Mouse (Mus musculus) neural tube, embryonic 12.5 days (tissue): ENCODE results near the gene Osm. TPM values are rescaled to one million over a fixed set of nuclear protein-coding genes. Genes with fewer than 3 reads are reported as not detected.

Source experiments
- ATAC-seq: fragments of 200-750 bp; cut with Nextera tagmentation; 2 replicates; pipeline ENCODE4 v1.8.0; 2017; ENCODE audit warnings: low read depth, mild to moderate bottlenecking, moderate TSS enrichment, moderate library complexity; ENCODE audit not compliant: low FRiP score
- H3K27ac ChIP-seq: fragments of 300-500 bp; sonication (generic); 2 replicates; pipeline ENCODE4 v1.5.1; 2016
- H3K27me3 ChIP-seq: fragments of 300-500 bp; sonication (generic); replicated peaks from 2 replicates; pipeline ENCODE4 v1.6.1; 2016; ENCODE audit warnings: mild to moderate bottlenecking
- H3K36me3 ChIP-seq: fragments of 300-500 bp; sonication (generic); 2 replicates; pipeline ENCODE4 v1.6.1; 2016; ENCODE audit warnings: mild to moderate bottlenecking
- H3K4me1 ChIP-seq: fragments of 300-500 bp; sonication (generic); 2 replicates; pipeline ENCODE4 v1.6.1; 2016
- H3K4me2 ChIP-seq: fragments of 300-500 bp; sonication (generic); replicated peaks from 2 replicates; pipeline ENCODE4 v1.6.1; 2016; ENCODE audit warnings: mild to moderate bottlenecking
- H3K4me3 ChIP-seq: fragments of 300-500 bp; sonication (generic); 2 replicates; pipeline ENCODE4 v1.5.1; 2016
- H3K9ac ChIP-seq: fragments of 300-500 bp; sonication (generic); 2 replicates; pipeline ENCODE4 v1.6.1; 2016; ENCODE audit warnings: mild to moderate bottlenecking
- H3K9me3 ChIP-seq: fragments of 300-500 bp; sonication (generic); 2 replicates; pipeline ENCODE4 v1.6.1; 2016; ENCODE audit warnings: mild to moderate bottlenecking
- WGBS: fragments of 180-500 bp; shearing (Covaris S2); methylation state at CpG from one replicate; pipeline ENCODE4 v1.1.7; 2016; 5-methylcytosine and 5-hydroxymethylcytosine counted together
- polyA plus RNA-seq: library from polyadenylated mRNA; unstranded; fragments of >200 nt; fragmentation: Nextera tagmentation; extraction: Ambion mirVana; gene quantifications from 2 replicates; pipeline ENCODE4 v1.2.1, GENCODE M21; 2016

Gene Osm
- polyA plus RNA-seq, 1 experiment from 2014 or later: not detected

DNA sequence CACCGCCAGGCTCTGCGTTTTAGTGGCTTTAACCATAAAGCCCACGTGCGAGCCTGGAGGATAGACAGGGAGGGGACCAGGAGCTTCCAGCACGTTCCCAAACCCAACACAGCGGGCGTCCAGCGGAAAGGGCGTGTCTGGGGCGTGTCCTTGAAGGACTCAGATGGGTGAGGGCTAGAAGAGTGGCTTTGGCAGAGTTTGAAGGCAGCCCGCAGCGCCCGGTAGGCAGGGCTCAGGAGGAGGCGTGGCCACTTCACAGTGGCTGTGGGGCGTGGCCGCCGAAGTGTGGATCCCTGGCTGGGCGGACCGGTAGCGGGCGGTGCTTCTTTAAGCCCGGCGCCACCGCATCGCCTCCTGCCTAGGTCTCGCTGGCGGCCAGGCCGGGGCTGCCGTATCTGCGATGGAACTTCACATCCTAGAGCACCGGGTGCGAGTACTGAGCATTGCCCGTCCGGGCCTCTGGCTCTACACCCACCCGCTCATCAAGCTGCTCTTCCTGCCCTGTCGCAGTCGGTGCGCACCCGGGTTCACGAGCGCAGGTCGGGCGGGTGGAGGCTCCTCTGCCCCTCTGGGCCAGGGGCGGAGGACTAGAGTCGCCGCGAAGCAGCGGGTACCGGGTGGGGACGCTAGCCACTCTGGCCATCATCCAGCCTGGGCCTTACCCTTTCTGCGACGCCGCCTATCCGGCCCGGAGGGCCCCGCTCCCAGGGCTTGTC is 18.1 kb upstream of the Osm start, which contains the start of gene Castor1:
Castor1 (plus strand) TSS at position 312 of the 716 bp plus-strand sequence.
- ATAC-seq: peak; percentile 75
- H3K4me1 ChIP-seq: peaks cover 13% of the 10 kb centered on the region
- H3K9ac ChIP-seq: peak within 1 kb of the TSS; percentile 56
- no peaks in the 10 kb centered on the region for H3K9me3 ChIP-seq
- peak within 1 kb of the TSS; percentile 43 for H3K4me3 ChIP-seq
- no peak within 1 kb of the TSS for H3K27ac ChIP-seq
- 1% methylated on average over 56 of the region's 56 CpGs for WGBS
- peaks cover 26% of the 10 kb centered on the region for H3K27me3 ChIP-seq
- H3K4me2 ChIP-seq: peak within 1 kb of the TSS; percentile 92
- H3K36me3 ChIP-seq: peaks cover 27% of the 10 kb centered on the region

DNA sequence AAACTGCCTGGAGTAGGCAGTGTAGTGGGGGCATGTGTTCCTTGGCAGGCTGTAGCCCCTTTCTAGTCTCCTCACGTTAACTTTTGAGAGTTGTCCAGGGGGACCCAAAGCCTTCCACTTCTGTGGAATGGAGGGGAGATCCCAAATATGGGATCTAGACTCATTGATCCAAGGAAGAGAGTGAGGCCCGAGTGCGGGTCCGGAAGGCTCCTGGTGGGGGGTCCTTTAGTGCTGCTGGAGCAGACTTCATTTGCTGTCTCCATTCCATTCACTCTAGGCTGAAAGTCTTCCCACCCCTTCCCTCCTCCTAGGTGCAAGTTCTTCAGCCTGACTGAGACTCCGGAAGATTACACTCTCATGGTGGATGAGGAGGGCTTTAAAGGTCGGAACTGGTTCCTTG is 17.6 kb upstream of the Osm start:
- Histone ChIP-seq H3K4me2 (peak overlapping the region; percentile 92), H3K36me3 (peaks cover 21% of the 10 kb centered on the region), H3K9me3 (no peaks in the 10 kb centered on the region), H3K4me1 (peaks cover 13% of the 10 kb centered on the region), H3K27ac (no peak overlapping the region), H3K4me3 (peak overlapping the region; percentile 43), H3K27me3 (peaks cover 26% of the 10 kb centered on the region), H3K9ac (peak overlapping the region; percentile 56; the same call in 1 of the 2 replicates)
- ATAC-seq: no peak
- 4% methylated on average over 6 of the region's 6 CpGs for WGBS

DNA sequence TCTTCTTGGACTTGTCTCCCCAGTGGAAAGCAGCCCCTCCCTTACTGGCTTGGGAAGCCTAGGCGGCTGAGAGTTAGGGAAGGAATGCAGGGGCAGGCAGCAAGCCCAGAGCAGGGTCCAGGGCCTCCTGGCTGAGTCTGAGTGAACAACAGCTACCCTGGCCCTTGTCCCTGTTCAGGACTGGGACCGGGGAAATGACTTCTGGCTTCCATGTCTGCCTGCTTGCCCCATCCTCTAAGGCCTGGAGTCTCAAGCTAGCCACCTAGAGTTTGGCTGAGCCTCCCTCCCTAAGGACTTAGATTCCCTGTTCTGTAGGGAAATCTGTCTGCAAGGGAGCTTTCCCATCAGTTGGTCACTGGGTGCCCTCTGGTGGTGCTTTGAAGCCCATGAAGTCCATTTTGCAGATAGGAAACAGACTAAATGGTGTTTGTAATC is 16.9 kb upstream of the Osm start:
- WGBS: 8% methylated on average over 2 of the region's 2 CpGs
- peaks cover 15% of the 10 kb centered on the region for H3K36me3 ChIP-seq
- H3K27me3 ChIP-seq: peaks cover 26% of the 10 kb centered on the region
- H3K9ac ChIP-seq: no peak overlapping the region
- H3K9me3 ChIP-seq: no peaks in the 10 kb centered on the region
- no peak for ATAC-seq
- 0 out of 2 replicates have a peak overlapping the region, but pooled peaks have one; percentile 2 for H3K4me2 ChIP-seq
- no peak overlapping the region for H3K27ac ChIP-seq
- no peak overlapping the region for H3K4me3 ChIP-seq
- peaks cover 13% of the 10 kb centered on the region for H3K4me1 ChIP-seq

DNA sequence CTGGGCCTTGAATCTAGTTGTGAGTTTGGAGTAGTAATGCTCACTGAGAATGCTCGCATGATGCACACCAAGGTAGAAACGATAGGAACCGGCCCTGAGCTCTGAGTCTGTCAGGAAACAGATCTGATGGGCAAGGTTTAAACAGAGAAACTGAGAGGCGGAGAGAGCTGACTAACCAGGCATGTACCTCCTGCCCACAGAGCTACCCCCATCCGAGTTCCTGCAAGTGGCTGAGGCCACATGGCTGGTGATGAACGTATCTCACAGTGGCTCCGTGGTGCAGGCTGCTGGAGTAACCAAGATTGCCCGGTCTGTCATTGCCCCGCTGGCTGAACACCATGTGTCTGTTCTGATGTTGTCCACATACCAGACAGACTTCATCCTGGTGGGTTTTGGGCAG is 16.3 kb upstream of the Osm start:
- ATAC-seq: no peak
- WGBS: 70% methylated on average over 9 of the region's 9 CpGs
- H3K27me3 ChIP-seq: peaks cover 26% of the 10 kb centered on the region
- no peak overlapping the region for H3K4me3 ChIP-seq
- H3K36me3 ChIP-seq: peaks cover 9% of the 10 kb centered on the region
- no peak overlapping the region for H3K4me2 ChIP-seq
- no peak overlapping the region for H3K27ac ChIP-seq
- H3K9me3 ChIP-seq: no peaks in the 10 kb centered on the region
- peaks cover 13% of the 10 kb centered on the region for H3K4me1 ChIP-seq
- H3K9ac ChIP-seq: no peak overlapping the region

DNA sequence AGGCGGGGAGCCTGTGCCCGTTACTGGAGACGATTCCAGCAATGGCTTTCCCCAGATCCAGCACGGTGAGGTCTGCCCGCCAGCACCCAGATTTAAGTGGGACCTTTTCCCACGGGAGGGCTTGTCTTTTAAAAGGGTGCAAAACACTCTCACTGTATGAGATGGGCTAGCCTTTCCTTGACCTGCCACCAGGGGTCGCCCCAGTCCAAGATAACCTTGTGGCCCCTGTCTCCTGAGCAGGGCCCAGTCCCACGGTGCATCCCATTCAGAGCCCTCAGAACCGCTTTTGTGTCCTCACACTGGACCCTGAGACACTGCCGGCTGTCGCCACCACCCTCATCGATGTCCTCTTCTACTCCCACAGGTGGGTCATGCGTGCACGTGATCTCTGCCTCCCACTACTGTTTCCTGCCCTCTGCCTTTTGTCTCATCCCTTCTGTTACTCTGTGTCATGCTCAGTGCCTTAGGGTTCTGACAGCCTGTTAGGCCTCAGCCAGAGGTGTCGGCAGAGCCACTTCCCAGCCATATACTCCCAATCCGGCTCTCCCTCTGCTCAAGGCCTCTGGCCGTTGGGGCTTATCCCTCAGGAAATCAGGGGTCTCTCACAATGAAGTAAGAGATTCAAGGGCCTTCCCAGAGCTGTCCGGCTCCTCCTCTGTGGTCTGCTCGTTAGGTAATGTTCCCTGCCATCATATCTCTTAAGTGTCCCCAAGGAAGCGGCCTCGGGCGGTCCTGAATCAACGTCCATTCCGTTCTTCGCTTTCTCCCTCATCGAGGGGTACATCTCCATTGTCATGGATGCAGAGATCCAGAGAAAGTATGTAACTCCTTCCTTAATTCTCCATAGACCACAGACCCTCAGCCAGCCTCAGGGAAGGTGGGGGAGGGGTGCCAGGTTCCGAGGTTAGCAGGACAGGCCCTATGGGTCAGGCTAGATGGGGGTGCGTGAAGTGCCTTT is 15.5 kb upstream of the Osm start:
- Histone ChIP-seq H3K27ac (no peak overlapping the region), H3K9me3 (no peaks in the 10 kb centered on the region)
- ATAC-seq: no peak

DNA sequence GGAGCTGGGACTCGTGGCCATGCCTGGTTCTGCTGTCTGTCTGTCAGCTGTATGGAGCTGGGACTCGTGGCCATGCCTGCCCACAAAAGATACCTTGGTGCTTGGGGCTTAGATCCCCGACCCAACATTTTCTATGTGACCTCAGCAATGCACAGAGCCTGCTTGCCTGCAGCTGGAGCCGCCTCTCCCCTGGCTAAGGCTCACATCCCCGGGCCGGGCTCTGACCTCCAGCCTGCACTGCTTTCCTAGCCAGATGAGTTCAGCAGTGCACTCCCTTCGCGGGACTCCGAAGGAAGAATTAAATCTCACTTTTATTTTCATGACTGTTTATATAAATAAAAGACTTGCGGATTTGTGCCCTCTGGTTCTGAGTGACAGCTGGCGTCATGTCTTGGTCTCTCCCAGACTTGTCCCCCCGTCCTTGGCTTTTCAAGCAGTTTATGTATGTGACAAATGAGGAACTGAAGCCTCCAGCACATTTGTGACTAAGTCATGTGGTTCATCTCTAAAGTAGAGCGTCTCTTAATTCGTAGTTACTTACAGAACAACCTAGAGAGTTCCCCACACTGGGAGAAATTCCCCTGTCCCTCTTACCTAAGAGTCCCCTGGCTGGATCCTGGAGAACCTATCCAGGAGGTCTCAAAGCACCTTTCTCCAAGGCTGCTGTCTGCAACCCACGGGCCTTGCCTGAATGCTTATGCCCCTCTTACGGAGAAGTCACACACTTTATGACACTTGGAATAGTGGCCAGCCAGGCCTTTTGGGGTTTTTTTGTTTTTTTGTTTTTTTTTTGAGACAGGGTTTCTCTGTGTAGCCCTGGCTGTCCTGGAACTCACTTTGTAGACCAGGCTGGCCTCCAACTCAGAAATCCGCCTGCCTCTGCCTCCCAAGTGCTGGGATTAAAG is 13.9 kb upstream of the Osm start:
- no peaks in the 10 kb centered on the region for H3K9me3 ChIP-seq
- H3K4me3 ChIP-seq: no peak overlapping the region
- WGBS: 83% methylated on average over 17 of the region's 17 CpGs
- H3K4me2 ChIP-seq: no peak overlapping the region
- H3K4me1 ChIP-seq: peaks cover 13% of the 10 kb centered on the region
- H3K27me3 ChIP-seq: peaks cover 26% of the 10 kb centered on the region
- H3K9ac ChIP-seq: no peak overlapping the region
- no peak overlapping the region for H3K27ac ChIP-seq
- ATAC-seq: no peak
- H3K36me3 ChIP-seq: no peaks in the 10 kb centered on the region

More for the DNA sequence above, 15.5 kb upstream of the Osm start:
- Histone ChIP-seq H3K9ac (no peak overlapping the region), H3K36me3 (peaks cover 1% of the 10 kb centered on the region; the same call in 1 of the 2 replicates), H3K4me2 (no peak overlapping the region; the same call in 1 of the 2 replicates), H3K4me3 (no peak overlapping the region), H3K4me1 (peaks cover 13% of the 10 kb centered on the region), H3K27me3 (peaks cover 26% of the 10 kb centered on the region)
- 51% methylated on average over 28 of the region's 28 CpGs for WGBS

DNA sequence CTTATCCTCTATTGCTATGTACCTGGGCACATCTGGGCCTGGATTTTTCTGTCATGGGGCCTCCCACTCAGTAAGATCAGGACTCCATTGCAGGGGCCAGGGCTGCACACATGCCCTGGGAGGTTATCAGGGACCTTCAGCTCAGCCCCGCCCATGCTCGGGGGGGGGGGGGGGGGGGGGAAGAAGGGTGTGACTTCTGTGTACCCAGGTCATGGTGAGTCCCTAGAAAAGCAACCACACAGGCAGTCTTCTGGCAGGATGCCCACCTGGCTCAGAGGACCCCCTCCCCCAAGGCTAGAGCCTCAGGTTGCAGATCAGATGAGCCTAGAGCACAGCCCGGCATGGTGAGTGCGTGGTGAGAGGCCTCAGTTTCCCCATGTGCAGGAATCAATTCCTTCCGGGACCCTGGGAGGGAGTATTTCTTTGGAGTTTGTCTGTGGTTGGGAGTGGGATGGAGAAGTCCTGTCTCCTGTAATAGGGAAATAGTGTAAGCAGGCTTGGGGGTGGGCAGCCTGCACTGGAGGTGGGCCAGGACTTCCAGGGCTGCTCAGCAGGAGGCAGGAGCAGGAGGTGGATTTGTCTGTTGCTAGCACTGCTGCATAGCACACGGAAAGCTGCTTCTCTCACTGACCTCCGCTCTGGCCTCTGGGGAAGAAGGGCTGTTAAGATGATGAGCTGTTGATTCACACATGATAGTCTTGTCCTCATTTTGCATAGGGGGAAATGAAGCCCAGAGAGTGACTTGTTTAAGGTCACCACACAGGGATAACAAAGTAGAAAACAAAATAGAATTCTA is 12.6 kb upstream of the Osm start:
- Histone ChIP-seq H3K4me1 (peaks cover 2% of the 10 kb centered on the region; the same call in 1 of the 2 replicates), H3K4me2 (no peak overlapping the region), H3K36me3 (no peaks in the 10 kb centered on the region), H3K27ac (no peak overlapping the region), H3K9me3 (no peaks in the 10 kb centered on the region), H3K27me3 (peaks cover 15% of the 10 kb centered on the region), H3K4me3 (no peak overlapping the region), H3K9ac (no peak overlapping the region)
- WGBS: 38% methylated on average over 6 of the region's 7 CpGs
- ATAC-seq: no peak

DNA sequence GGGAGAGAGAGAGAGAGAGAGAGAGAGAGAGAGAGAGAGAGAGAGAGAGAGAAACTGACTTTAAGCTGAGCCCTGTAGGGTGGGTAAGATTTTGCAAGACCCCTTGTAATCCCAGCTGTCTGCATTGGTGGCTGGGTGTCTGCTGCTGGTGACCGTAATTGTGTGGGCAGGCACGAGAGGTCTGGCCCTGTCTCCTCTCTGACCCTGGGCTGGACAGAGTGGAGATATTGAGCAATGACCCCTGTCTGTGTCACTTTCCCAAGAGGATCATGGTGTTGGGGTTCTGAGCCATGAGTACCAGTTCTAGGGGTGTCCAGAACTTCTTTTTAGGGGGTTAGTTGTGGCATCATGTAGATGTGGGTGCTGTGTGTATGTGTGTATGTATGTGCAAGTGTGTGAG is 12.0 kb upstream of the Osm start:
- H3K4me2 ChIP-seq: no peak overlapping the region
- H3K9ac ChIP-seq: no peak overlapping the region
- WGBS: 49% methylated on average over 2 of the region's 2 CpGs
- H3K36me3 ChIP-seq: no peaks in the 10 kb centered on the region
- no peak overlapping the region for H3K4me3 ChIP-seq
- H3K27ac ChIP-seq: no peak overlapping the region
- ATAC-seq: no peak
- peaks cover 9% of the 10 kb centered on the region for H3K27me3 ChIP-seq
- H3K9me3 ChIP-seq: no peaks in the 10 kb centered on the region
- H3K4me1 ChIP-seq: no peaks in the 10 kb centered on the region

DNA sequence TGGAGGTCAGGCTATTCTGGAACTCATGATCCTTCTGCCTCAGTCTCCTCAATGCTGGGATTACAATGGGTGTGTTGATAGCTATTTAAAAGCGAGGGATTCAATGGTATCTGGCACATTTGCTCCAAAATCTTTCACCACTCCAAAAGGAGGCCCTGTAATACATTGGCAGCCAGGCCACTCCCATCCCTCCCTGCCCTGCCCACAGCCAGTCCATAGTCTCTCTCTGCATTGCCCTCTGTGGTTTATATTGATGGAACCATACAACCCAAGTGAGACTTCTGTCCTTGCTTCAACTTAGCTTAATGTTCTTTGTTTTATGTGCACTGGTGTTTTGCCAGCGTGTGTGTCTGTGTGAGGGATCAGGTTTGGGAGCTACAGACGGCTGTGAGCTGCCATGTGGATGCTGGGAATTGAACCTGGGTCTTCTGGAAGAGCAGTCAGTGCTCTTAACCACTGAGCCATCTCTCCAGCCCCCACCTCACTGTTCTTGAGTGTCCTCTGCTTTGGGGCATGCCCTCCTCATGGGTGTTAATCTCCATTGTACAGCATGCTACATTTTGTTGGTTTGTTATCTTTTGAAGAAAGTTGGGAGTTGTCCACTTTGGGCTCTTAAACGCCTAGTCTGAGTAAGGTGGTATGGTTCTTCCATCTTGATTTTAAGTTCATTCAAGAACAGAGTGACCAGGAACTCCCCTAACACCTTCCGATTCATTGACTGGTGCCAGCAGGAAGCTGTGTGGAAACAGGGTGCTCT is 9.5 kb upstream of the Osm start:
- no peak overlapping the region for H3K4me2 ChIP-seq
- H3K36me3 ChIP-seq: no peaks in the 10 kb centered on the region
- no peaks in the 10 kb centered on the region for H3K9me3 ChIP-seq
- ATAC-seq: no peak
- no peak overlapping the region for H3K27ac ChIP-seq
- no peaks in the 10 kb centered on the region for H3K4me1 ChIP-seq
- H3K9ac ChIP-seq: no peak overlapping the region
- H3K27me3 ChIP-seq: no peaks in the 10 kb centered on the region
- WGBS: 83% methylated on average over 5 of the region's 5 CpGs
- H3K4me3 ChIP-seq: no peak overlapping the region

DNA sequence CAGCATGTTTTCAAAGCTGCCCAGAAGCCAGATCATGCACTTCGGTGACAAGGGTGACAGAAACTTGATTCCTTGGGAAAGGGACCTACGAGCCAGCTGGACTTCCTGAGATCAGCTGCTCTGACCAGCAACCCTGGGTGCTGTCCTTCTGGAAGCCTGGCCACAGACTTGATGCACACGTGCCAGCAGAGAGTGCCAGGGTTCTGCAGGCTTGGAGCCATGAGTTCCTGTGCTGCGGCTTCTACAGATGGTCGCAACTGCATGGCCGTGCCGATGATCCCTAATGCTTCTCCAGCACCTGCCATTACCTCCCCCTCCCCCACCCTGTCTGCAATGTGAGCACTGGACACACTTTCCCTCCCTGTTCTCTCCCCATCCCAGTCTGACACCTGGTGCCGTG is 7.8 kb upstream of the Osm start:
- no peaks in the 10 kb centered on the region for H3K27me3 ChIP-seq
- H3K27ac ChIP-seq: no peak overlapping the region
- H3K4me3 ChIP-seq: no peak overlapping the region
- WGBS: 53% methylated on average over 8 of the region's 8 CpGs
- H3K9ac ChIP-seq: no peak overlapping the region
- H3K4me1 ChIP-seq: no peaks in the 10 kb centered on the region
- ATAC-seq: no peak
- H3K36me3 ChIP-seq: no peaks in the 10 kb centered on the region
- H3K4me2 ChIP-seq: no peak overlapping the region
- H3K9me3 ChIP-seq: no peaks in the 10 kb centered on the region
